Mouse (Mus musculus) liver, embryonic 18 days (tissue): Measurements from ENCODE around the gene Cacng6. TPM values are rescaled to one million over a fixed set of nuclear protein-coding genes. Genes with fewer than 3 reads are reported as not detected.

ENCODE experiments used
- polyA plus RNA-seq: library from polyadenylated mRNA; depleted of rRNA; stranded (reverse); fragments of >200 nt; gene quantifications from 2 replicates; pipeline ENCODE4 v1.2.3, GENCODE M21; 2012; rRNA removed

The Cacng6 gene
- 0.04 TPM in 1 of 2 replicates, not detected in the other for polyA plus RNA-seq

GRCm38 (mm10) chr7:3423895-3424294, at the start of gene Cacng6:
Gene Cacng6, plus strand, starts transcription at chr7:3424195.

GRCm38 (mm10) chr7:3390413-3391080, 33.4 kb upstream of the Cacng6 start, which contains the start of gene Cacng8:
Gene Cacng8, plus strand, starts transcription at chr7:3390683.

Other genes with a start within 250 kb of the Cacng6 start
- 5.0 and 5.3 TPM in 2 replicates for gene Nlrp12, start 174.5 kb upstream of the Cacng6 start, polyA plus RNA-seq
- 89.7 and 106 TPM in 2 replicates for gene Myadm, start 135.1 kb upstream of the Cacng6 start, polyA plus RNA-seq
- 0.18 and 0.23 TPM in 2 replicates for gene Prkcg, start 135.0 kb upstream of the Cacng6 start, polyA plus RNA-seq
- 0.64 and 0.65 TPM in 2 replicates for gene Cacng7, start 91.2 kb upstream of the Cacng6 start, polyA plus RNA-seq
- gene Cacng8, start 33.5 kb upstream of the Cacng6 start, polyA plus RNA-seq, result not detected in 2 replicates
- 0.73 and 0.77 TPM in 2 replicates for gene Tarm1, start 78.4 kb downstream of the Cacng6 start, polyA plus RNA-seq
- gene Oscar, start 192.0 kb downstream of the Cacng6 start, polyA plus RNA-seq, result 0.06 and 0.09 TPM in 2 replicates
- 126 and 136 TPM in 2 replicates for gene Ndufa3, start 193.2 kb downstream of the Cacng6 start, polyA plus RNA-seq
- 9.5 and 10.9 TPM in 2 replicates for gene Tfpt, start 205.7 kb downstream of the Cacng6 start, polyA plus RNA-seq
- 17.0 and 18.2 TPM in 2 replicates for gene Prpf31, start 205.8 kb downstream of the Cacng6 start, polyA plus RNA-seq
- gene Cnot3, start 221.1 kb downstream of the Cacng6 start, polyA plus RNA-seq, result 17.7 and 19.3 TPM in 2 replicates
- gene Leng1, start 241.6 kb downstream of the Cacng6 start, polyA plus RNA-seq, result 4.5 and 5.0 TPM in 2 replicates